Mouse (Mus musculus) erythroblast, embryonic 14.5 days (primary cell): ENCODE data around the gene Ccdc153.

ENCODE experiments used
- GATA1 ChIP-seq: IDR thresholded peaks from 2 replicates; pipeline ENCODE4 v1.6.1; 2012; ENCODE audit warnings: low read length, inconsistent platforms, mixed read lengths
- TAL1 ChIP-seq: IDR thresholded peaks from 3 replicates; pipeline ENCODE4 v1.6.1; 2012; ENCODE audit warnings: low read length, inconsistent platforms, mixed read lengths

GRCm38 (mm10) chr9:44240399-44240798, at the start of gene Ccdc153:
- no peak for TF ChIP-seq GATA1
- no peak for TF ChIP-seq TAL1
